Mouse (Mus musculus): ENCODE measurements around the gene Gba2. TPM values are rescaled to one million over a fixed set of nuclear protein-coding genes. Genes with fewer than 3 reads are reported as not detected.
A peak's percentile ranks its signal among the peaks of the same experiment; 100 is the strongest.

Gene Gba2
- polyA plus RNA-seq (2012; rRNA removed) (12.5 and 12.7 TPM in 2 replicates), polyA plus RNA-seq (2014; fragmentation: Nextera tagmentation; extraction: Ambion mirVana) (10.5 and 11.9 TPM in 2 replicates)

GRCm38 (mm10) chr4:43578376-43579204 lies at the start of gene Gba2, which contains the start of gene Rgp1:
TSS of gene Gba2 (minus strand) at chr4:43578873.
TSS of gene Rgp1 (plus strand) at chr4:43578715.
- ATAC-seq (ENCODE audit: insufficient read depth) (peak; percentile 99), DNase-seq (ENCODE audit: low read depth in 3 of 3, low spot score in 3 of 3) (peak; percentile 85 to 88 (median 87))
- Histone ChIP-seq H3K4me3 (ENCODE audit: insufficient read depth in 1 of 2, low read depth in 2 of 2, low read length in 2 of 2) (peak within 1 kb of the TSS; percentile 83), H3K4me2 (ENCODE audit: low read depth) (peak within 1 kb of the TSS; percentile 92), H3K9me3 (ENCODE audit: control insufficient read depth, low read length) (no peaks in the 10 kb centered on the region), H3K4me1 (replicated peaks; ENCODE audit: control insufficient read depth in 2 of 2, insufficient read depth in 2 of 2, low read length in 1 of 2) (peaks cover 11 to 20% of the 10 kb centered on the region in 2 experiments), H3K36me3 (replicated peaks; ENCODE audit: control insufficient read depth, insufficient read depth, low read depth) (peaks cover 28% of the 10 kb centered on the region), H3K9ac (replicated peaks) (peak within 1 kb of the TSS; percentile 90), H3K27me3 (ENCODE audit: control insufficient read depth, insufficient read depth, low read length) (no peaks in the 10 kb centered on the region), H3K27ac (peak within 1 kb of the TSS; percentile 88)
- TF ChIP-seq CTCF (IDR thresholded peaks at IDR 0.05; ENCODE audit: low read depth) (0 out of 2 replicates have a peak, but pooled peaks have one; percentile 2), EP300 (IDR thresholded peaks at IDR 0.05; ENCODE audit: low read depth) (peak; percentile 29; the same call in 1 of the 2 replicates)
- under 1% methylated on average over 75 of the region's 76 CpGs for WGBS (ENCODE audit: insufficient replicate concordance)

DNA sequence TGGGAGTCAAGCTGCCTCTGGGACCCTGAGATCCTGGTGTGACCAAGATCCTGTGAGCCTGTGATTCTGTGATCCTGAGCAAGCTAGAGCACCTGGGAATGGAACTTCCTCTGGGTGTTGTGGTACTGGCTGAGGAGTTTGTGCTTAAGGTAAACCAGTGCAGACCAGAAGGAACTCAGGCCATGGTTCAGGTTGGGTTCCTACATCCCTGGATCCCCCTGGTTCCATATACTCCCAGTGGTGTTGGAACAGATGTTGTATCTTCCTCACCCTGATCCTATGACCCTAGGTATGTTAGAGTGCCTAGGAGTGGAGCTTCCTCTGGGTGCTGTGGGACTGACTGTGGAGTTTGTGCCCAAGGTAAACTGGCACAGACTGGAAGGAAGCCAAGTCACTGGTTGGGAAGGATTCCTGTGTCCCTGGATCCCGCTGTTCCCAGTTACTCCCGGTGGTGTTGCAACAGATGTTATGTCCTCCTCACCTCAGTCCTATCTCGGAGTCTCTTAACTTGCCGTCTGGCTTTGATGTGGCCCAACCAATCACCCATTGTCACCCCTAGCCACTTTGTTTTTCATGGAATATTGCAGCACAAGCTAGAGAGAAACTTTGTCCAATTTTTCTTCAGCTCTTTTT lies 41.6 kb upstream of the Gba2 start:
- H3K4me2 ChIP-seq (ENCODE audit: low read depth): no peak overlapping the region
- 65% methylated on average over 4 of the region's 4 CpGs for WGBS (ENCODE audit: insufficient replicate concordance)
- TF ChIP-seq EP300 (IDR thresholded peaks at IDR 0.05; ENCODE audit: low read depth) (no peak), CTCF (IDR thresholded peaks at IDR 0.05; ENCODE audit: low read depth) (no peak)
- H3K36me3 ChIP-seq (replicated peaks; ENCODE audit: control insufficient read depth, insufficient read depth, low read depth): no peaks in the 10 kb centered on the region
- no peaks in the 10 kb centered on the region for H3K4me1 ChIP-seq (replicated peaks; ENCODE audit: control insufficient read depth in 2 of 2, insufficient read depth in 2 of 2, low read length in 1 of 2)
- no peak overlapping the region for H3K4me3 ChIP-seq (ENCODE audit: insufficient read depth in 1 of 2, low read depth in 2 of 2, low read length in 2 of 2)
- H3K9ac ChIP-seq (replicated peaks): no peak overlapping the region
- H3K27me3 ChIP-seq (ENCODE audit: control insufficient read depth, insufficient read depth, low read length): no peaks in the 10 kb centered on the region
- no peak for ATAC-seq (ENCODE audit: insufficient read depth)
- H3K27ac ChIP-seq: no peak overlapping the region
- no peak for DNase-seq (ENCODE audit: low read depth in 3 of 3, low spot score in 3 of 3)
- peaks cover 5% of the 10 kb centered on the region for H3K9me3 ChIP-seq (ENCODE audit: control insufficient read depth, low read length)

- ATAC-seq (ENCODE audit: insufficient read depth): peak; percentile 76; the same call in 1 of the 2 replicates
Measured at GRCm38 (mm10) chr4:43613060-43613730, 34.5 kb upstream of the Gba2 start.

GRCm38 (mm10) chr4:43612534-43612933 lies 33.9 kb upstream of the Gba2 start:
- Histone ChIP-seq H3K9ac (replicated peaks) (peak overlapping the region; percentile 10; the same call in 1 of the 2 replicates), H3K36me3 (replicated peaks; ENCODE audit: control insufficient read depth, insufficient read depth, low read depth) (no peaks in the 10 kb centered on the region), H3K4me2 (ENCODE audit: low read depth) (peak overlapping the region; percentile 55), H3K27ac (peak overlapping the region; percentile 65), H3K27me3 (ENCODE audit: control insufficient read depth, insufficient read depth, low read length) (no peaks in the 10 kb centered on the region), H3K4me1 (replicated peaks; ENCODE audit: control insufficient read depth in 2 of 2, insufficient read depth in 2 of 2, low read length in 1 of 2) (peaks cover 5 to 14% of the 10 kb centered on the region in 2 experiments; a peak in 3 of 4 replicates), H3K9me3 (ENCODE audit: control insufficient read depth, low read length) (no peaks in the 10 kb centered on the region), H3K4me3 (ENCODE audit: insufficient read depth in 1 of 2, low read depth in 2 of 2, low read length in 2 of 2) (peak overlapping the region; percentile 4 to 33; a peak in 2 of 4 replicates)
- peak in 1 of 3 experiments; percentile 36 for DNase-seq (ENCODE audit: low read depth in 3 of 3, low spot score in 3 of 3)
- peak; percentile 80; the same call in 1 of the 2 replicates for ATAC-seq (ENCODE audit: insufficient read depth)
- TF ChIP-seq EP300 (IDR thresholded peaks at IDR 0.05; ENCODE audit: low read depth): 0 out of 2 replicates have a peak, but pooled peaks have one; percentile 22
- TF ChIP-seq CTCF (IDR thresholded peaks at IDR 0.05; ENCODE audit: low read depth): no peak
- 8% methylated on average over 10 of the region's 10 CpGs for WGBS (ENCODE audit: insufficient replicate concordance)

More at GRCm38 (mm10) chr4:43613060-43613730, 34.5 kb upstream of the Gba2 start:
- Histone ChIP-seq H3K9ac (replicated peaks) (peak overlapping the region; percentile 51), H3K27ac (peak overlapping the region; percentile 65), H3K4me2 (ENCODE audit: low read depth) (peak overlapping the region; percentile 55), H3K4me3 (ENCODE audit: insufficient read depth in 1 of 2, low read depth in 2 of 2, low read length in 2 of 2) (no peak overlapping the region), H3K4me1 (replicated peaks; ENCODE audit: control insufficient read depth in 2 of 2, insufficient read depth in 2 of 2, low read length in 1 of 2) (peaks cover 5 to 14% of the 10 kb centered on the region in 2 experiments; a peak in 3 of 4 replicates), H3K27me3 (ENCODE audit: control insufficient read depth, insufficient read depth, low read length) (no peaks in the 10 kb centered on the region), H3K36me3 (replicated peaks; ENCODE audit: control insufficient read depth, insufficient read depth, low read depth) (no peaks in the 10 kb centered on the region), H3K9me3 (ENCODE audit: control insufficient read depth, low read length) (no peaks in the 10 kb centered on the region)
- DNase-seq (ENCODE audit: low read depth in 3 of 3, low spot score in 3 of 3): no peak
- no peak for TF ChIP-seq CTCF (IDR thresholded peaks at IDR 0.05; ENCODE audit: low read depth)
- no peak for TF ChIP-seq EP300 (IDR thresholded peaks at IDR 0.05; ENCODE audit: low read depth)
- WGBS (ENCODE audit: insufficient replicate concordance): 25% methylated on average over 3 of the region's 3 CpGs

Measured in liver, embryonic 14.5 days (tissue).